Mouse (Mus musculus) spleen, postnatal 36 days (tissue): ENCODE measurements around the gene Agfg2.

Experiments
- DNase-seq, 2 experiments: peaks; one replicate each; pipeline ENCODE4 v3.0.0; 2022; ENCODE audit warnings: low spot score in 2 of 2, mixed read lengths in 1 of 2

Gene Agfg2

DNA sequence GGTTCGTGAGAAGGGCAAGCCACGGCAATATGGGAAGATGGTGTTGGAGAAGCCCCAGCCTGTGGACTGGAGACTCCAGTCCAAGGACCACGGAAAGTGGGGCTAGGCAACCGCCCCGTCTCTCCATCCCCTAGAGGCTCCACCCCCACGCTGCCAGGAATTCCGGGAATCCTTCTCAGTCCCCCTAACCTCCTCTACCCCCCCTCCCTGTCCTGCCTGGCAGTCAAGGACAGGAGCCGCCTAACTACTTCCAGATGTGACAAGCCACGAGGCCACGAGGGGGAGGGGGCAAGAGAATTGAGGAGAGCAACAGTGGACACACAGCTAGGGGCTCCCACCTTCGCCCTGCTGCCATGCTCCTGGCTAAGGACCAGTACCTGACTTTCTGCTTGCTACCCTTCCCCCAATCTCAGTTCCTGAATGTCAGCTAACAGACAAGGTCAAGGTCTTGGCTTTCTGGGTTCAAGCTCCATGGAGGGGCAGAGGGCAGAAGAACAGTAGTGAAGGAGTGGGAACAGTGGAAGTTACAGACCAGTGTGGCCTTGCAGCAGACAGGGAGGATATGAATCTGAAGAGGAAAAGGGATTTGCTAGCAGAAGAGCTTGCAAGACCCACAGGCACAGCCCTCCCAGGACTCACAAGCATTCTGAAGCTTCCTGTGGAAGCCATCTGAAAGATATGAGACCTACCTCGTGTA lies 73.8 kb downstream of the Agfg2 start:
- peak; percentile 27 to 38 for DNase-seq

DNA sequence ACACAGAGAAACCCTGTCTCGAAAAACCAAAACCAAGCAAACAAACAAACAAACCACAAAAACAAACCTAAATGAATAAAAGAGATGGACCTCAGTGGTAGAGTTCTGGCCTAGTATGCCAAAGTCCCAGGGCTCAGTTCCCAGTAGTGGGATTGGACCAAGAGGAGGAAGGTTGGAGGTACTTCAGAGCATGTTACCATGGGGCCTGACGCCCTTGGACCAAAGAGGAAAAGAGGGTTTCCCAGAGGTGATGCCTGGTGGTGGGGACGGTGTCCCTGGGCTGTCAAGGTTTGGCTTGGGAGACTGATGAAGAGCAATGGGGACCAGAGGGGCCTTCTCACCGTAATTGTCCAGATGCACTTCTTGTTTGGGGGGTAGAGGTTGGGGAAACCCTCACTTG lies 74.5 kb downstream of the Agfg2 start:
- DNase-seq, result no peak

DNA sequence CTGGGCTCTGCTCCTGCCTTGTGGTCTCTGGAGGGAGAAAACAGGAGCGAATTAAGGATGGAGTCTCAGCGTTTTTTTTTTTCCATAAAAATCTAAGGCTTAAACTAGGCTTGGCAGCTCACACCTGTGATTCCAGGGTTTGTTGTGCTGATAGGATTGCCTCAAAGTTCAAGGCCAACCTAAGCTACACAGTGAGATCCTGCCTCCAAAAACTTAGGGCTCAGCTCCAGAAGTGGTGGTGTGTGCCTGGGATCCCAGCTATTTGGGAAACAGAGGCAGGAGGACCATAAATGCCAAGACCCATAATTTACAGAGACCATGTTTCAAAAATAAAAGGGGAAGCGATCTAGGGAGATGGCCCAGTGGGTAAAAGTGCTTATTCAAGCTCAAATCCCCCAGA lies 75.2 kb downstream of the Agfg2 start:
- peak in 1 of 2 experiments; percentile 43 for DNase-seq

DNA sequence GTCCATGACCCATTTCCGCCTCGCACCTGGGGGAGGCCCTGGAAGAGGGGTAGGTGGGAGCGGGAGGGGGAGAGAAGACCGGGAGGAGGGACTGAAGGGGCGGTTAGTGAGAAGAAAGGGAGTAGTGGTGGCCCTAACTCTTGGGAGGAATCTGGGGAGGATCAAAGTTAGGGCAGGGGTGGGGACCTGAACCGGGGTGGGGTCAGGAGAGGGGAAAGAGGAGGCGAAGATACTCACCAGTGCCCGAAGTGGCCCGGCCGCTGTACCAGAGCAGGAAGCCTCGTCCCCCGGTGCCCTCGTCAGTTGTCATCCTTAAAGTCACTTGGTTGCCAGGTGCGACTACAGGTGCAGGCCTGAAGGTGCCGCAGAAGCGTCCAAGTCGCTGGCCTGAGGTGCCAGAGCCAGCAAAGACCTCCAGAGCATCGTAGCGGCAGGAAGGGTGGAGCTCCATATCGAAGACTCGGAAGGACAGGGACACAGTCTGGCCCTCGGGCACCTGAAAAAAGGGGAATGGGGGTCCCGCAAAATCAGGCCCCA lies 75.8 kb downstream of the Agfg2 start:
- no peak for DNase-seq

GRCm38 (mm10) chr5:137607860-137608653 lies 76.5 kb downstream of the Agfg2 start:
- no peak for DNase-seq

DNA sequence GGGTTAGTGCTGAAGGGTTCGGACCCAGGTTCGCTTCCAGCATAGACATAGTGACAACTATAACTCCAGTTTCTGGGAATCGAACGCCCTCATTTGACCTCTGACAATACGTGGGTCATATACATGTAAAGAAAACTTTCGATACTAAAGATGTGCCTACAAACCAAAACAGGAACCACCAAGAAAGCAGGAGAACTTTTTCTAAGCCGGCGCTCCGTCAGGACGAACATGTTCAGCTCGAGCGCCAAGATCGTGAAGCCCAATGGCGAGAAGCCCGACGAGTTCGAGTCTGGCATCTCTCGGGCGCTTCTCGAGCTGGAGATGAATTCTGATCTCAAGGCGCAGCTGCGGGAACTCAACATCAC lies 83.2 kb downstream of the Agfg2 start:
- DNase-seq, result peak in 1 of 2 experiments; percentile 29

GRCm38 (mm10) chr5:137600619-137601364 lies 83.7 kb downstream of the Agfg2 start, which contains the start of gene Mospd3:
TSS of gene Mospd3 (minus strand) at chr5:137601058.
- DNase-seq, result peak; percentile 95 to 97
